ENCODE assay signal across 35 mouse cellular contexts in genomic region chr1:33696016-33696415, GRCm38 (mm10).
"Had no signal": no experiment of that assay in that cellular context is flagged by ENCODE, and none has a peak within 500 bp of the region (broad histone marks: within the 10 kb centered on the region; RNA-seq: fewer than 3 reads in every experiment).

No protein-coding gene starts in this region.

- ATAC-seq: hindbrain, embryonic 16.5 days; hindbrain, postnatal 0 days; inflammation-experienced regulatory T-cells, adult 6 months; intestine, embryonic 15.5 days; intestine, embryonic 16.5 days; intestine, postnatal 0 days had no signal

- H3K9ac ChIP-seq: heart, embryonic 12.5 days; heart, embryonic 13.5 days; heart, embryonic 15.5 days; hindbrain, embryonic 12.5 days; hindbrain, embryonic 13.5 days; hindbrain, embryonic 14.5 days; hindbrain, embryonic 15.5 days; intestine, embryonic 15.5 days; kidney, embryonic 15.5 days had no signal

- H3K4me1 ChIP-seq: heart, embryonic 12.5 days; heart, embryonic 13.5 days; heart, embryonic 15.5 days; hindbrain, embryonic 10.5 days; hindbrain, embryonic 12.5 days; hindbrain, embryonic 13.5 days; hindbrain, embryonic 15.5 days; intestine, embryonic 15.5 days; kidney, embryonic 15.5 days had no signal

- H3K36me3 ChIP-seq: heart, embryonic 12.5 days; heart, embryonic 13.5 days; heart, embryonic 15.5 days; hindbrain, embryonic 10.5 days; hindbrain, embryonic 12.5 days; hindbrain, embryonic 13.5 days; hindbrain, embryonic 15.5 days; intestine, embryonic 15.5 days; kidney, embryonic 15.5 days had no signal

- H3K9me3 ChIP-seq: heart, embryonic 12.5 days; heart, embryonic 13.5 days; heart, embryonic 15.5 days; hindbrain, embryonic 10.5 days; hindbrain, embryonic 12.5 days; hindbrain, embryonic 13.5 days; hindbrain, embryonic 15.5 days; intestine, embryonic 15.5 days; kidney, embryonic 15.5 days had no signal

- H3K27me3 ChIP-seq: heart, embryonic 12.5 days; heart, embryonic 13.5 days; heart, embryonic 15.5 days; hindbrain, embryonic 12.5 days; hindbrain, embryonic 13.5 days; hindbrain, embryonic 15.5 days; intestine, embryonic 15.5 days; kidney, embryonic 15.5 days had no signal

- H3K4me2 ChIP-seq: heart, embryonic 11.5 days; heart, embryonic 12.5 days; heart, embryonic 13.5 days; heart, embryonic 15.5 days; hindbrain, embryonic 12.5 days; hindbrain, embryonic 13.5 days; hindbrain, embryonic 14.5 days; hindbrain, embryonic 15.5 days; intestine, embryonic 15.5 days; kidney, embryonic 15.5 days had no signal

- DNase-seq: heart, postnatal 10 days; heart, postnatal 14 days; heart, postnatal 36 days; heart, postnatal 4 days; kidney, adult 11 months; kidney, adult 18-20 months; kidney, adult 2 months; kidney, adult 8-10 months; kidney, adult 9 months; kidney, postnatal 10 days; kidney, postnatal 14 days; kidney, postnatal 25 days; kidney, postnatal 36 days; kidney, postnatal 4 days; layer of hippocampus, adult 9-11 months; layer of hippocampus, postnatal 36 days had no signal

- H3K4me3 ChIP-seq: heart, embryonic 12.5 days; heart, embryonic 13.5 days; heart, embryonic 15.5 days; hindbrain, embryonic 10.5 days; hindbrain, embryonic 12.5 days; hindbrain, embryonic 13.5 days; hindbrain, embryonic 15.5 days; intestine, embryonic 15.5 days; kidney, embryonic 15.5 days; layer of hippocampus, adult 2 months; left cerebral cortex, adult 2 months had no signal

- H3K27ac ChIP-seq: heart, embryonic 13.5 days; heart, embryonic 15.5 days; hindbrain, embryonic 10.5 days; hindbrain, embryonic 12.5 days; hindbrain, embryonic 13.5 days; hindbrain, embryonic 14.5 days; hindbrain, embryonic 15.5 days; hindbrain, postnatal 0 days; intestine, embryonic 15.5 days; kidney, embryonic 15.5 days; kidney, postnatal 0 days; layer of hippocampus, adult 2 months; left cerebral cortex, adult 2 months had no signal
